Mouse (Mus musculus): ENCODE measurements around the gene Tpt1.

- TF ChIP-seq CTCF (IDR thresholded peaks at IDR 0.05) = no peak
- no peak for TF ChIP-seq EP300 (IDR thresholded peaks at IDR 0.05)
These were observed 47.0 kb upstream of the Tpt1 start for GRCm38 (mm10) chr14:75797769-75798386.
